Mouse (Mus musculus): Measurements from ENCODE around the gene Rps6kc1. TPM values are rescaled to one million over a fixed set of nuclear protein-coding genes. Genes with fewer than 3 reads are reported as not detected.

The Rps6kc1 gene
- polyA plus RNA-seq, 1 experiment from 2014 or later, result 17.6 TPM

GRCm38 (mm10) chr1:190748937-190749336 lies 162.6 kb downstream of the Rps6kc1 start:
- Histone ChIP-seq H3K27me3 (ENCODE audit: control insufficient read depth, insufficient read depth, low read length) (no peaks in the 10 kb centered on the region), H3K36me3 (replicated peaks; ENCODE audit: control insufficient read depth, insufficient read depth, low read depth, low read length) (no peaks in the 10 kb centered on the region), H3K9me3 (replicated peaks; ENCODE audit: control insufficient read depth, low read length) (no peaks in the 10 kb centered on the region), H3K4me1 (ENCODE audit: control insufficient read depth, insufficient read depth, low read length) (no peaks in the 10 kb centered on the region), H3K9ac (replicated peaks; ENCODE audit: low read length) (no peak overlapping the region), H3K4me3 (ENCODE audit: low read depth, low read length) (no peak overlapping the region), H3K4me2 (ENCODE audit: low read depth, low read length) (no peak overlapping the region), H3K27ac (replicated peaks; ENCODE audit: low read depth, low read length) (no peak overlapping the region)
- WGBS, result 88% methylated on average over 10 of the region's 10 CpGs
- no peak for DNase-seq (ENCODE audit: low spot score)
- no peak for ATAC-seq (replicated peaks; ENCODE audit: insufficient number of reproducible peaks, low FRiP score, low TSS enrichment, low read depth)

- no peaks in the 10 kb centered on the region for H3K4me1 ChIP-seq (ENCODE audit: control insufficient read depth, insufficient read depth, low read length)
- H3K4me2 ChIP-seq (ENCODE audit: low read depth, low read length), result no peak overlapping the region
- H3K9me3 ChIP-seq (replicated peaks; ENCODE audit: control insufficient read depth, low read length), result no peaks in the 10 kb centered on the region
- H3K27ac ChIP-seq (replicated peaks; ENCODE audit: low read depth, low read length), result no peak overlapping the region
- H3K27me3 ChIP-seq (ENCODE audit: control insufficient read depth, insufficient read depth, low read length), result no peaks in the 10 kb centered on the region
- no peak overlapping the region for H3K4me3 ChIP-seq (ENCODE audit: low read depth, low read length)
- ATAC-seq (replicated peaks; ENCODE audit: insufficient number of reproducible peaks, low FRiP score, low TSS enrichment, low read depth) (no peak), DNase-seq (ENCODE audit: low spot score) (no peak)
- no peak overlapping the region for H3K9ac ChIP-seq (replicated peaks; ENCODE audit: low read length)
- H3K36me3 ChIP-seq (replicated peaks; ENCODE audit: control insufficient read depth, insufficient read depth, low read depth, low read length), result no peaks in the 10 kb centered on the region
- WGBS, result 65% methylated on average over 5 of the region's 5 CpGs
These were observed 170.1 kb downstream of the Rps6kc1 start for GRCm38 (mm10) chr1:190741421-190741820.

GRCm38 (mm10) chr1:190732803-190733202 lies 178.8 kb downstream of the Rps6kc1 start:
- H3K4me3 ChIP-seq (ENCODE audit: low read depth, low read length), result no peak overlapping the region
- DNase-seq (ENCODE audit: low spot score) (no peak), ATAC-seq (replicated peaks; ENCODE audit: insufficient number of reproducible peaks, low FRiP score, low TSS enrichment, low read depth) (no peak)
- 76% methylated on average over 6 of the region's 6 CpGs for WGBS
- H3K4me1 ChIP-seq (ENCODE audit: control insufficient read depth, insufficient read depth, low read length), result no peaks in the 10 kb centered on the region; the same call in 1 of the 2 replicates
- no peak overlapping the region for H3K4me2 ChIP-seq (ENCODE audit: low read depth, low read length)
- no peaks in the 10 kb centered on the region for H3K9me3 ChIP-seq (replicated peaks; ENCODE audit: control insufficient read depth, low read length)
- no peak overlapping the region for H3K9ac ChIP-seq (replicated peaks; ENCODE audit: low read length)
- no peaks in the 10 kb centered on the region for H3K27me3 ChIP-seq (ENCODE audit: control insufficient read depth, insufficient read depth, low read length)
- H3K36me3 ChIP-seq (replicated peaks; ENCODE audit: control insufficient read depth, insufficient read depth, low read depth, low read length), result no peaks in the 10 kb centered on the region
- H3K27ac ChIP-seq (replicated peaks; ENCODE audit: low read depth, low read length), result no peak overlapping the region

GRCm38 (mm10) chr1:190729516-190730088 lies 182.0 kb downstream of the Rps6kc1 start:
- Histone ChIP-seq H3K9me3 (replicated peaks; ENCODE audit: control insufficient read depth, low read length) (no peaks in the 10 kb centered on the region), H3K4me2 (ENCODE audit: low read depth, low read length) (no peak overlapping the region), H3K27me3 (ENCODE audit: control insufficient read depth, insufficient read depth, low read length) (no peaks in the 10 kb centered on the region), H3K9ac (replicated peaks; ENCODE audit: low read length) (no peak overlapping the region), H3K4me1 (ENCODE audit: control insufficient read depth, insufficient read depth, low read length) (no peaks in the 10 kb centered on the region; the same call in 1 of the 2 replicates), H3K4me3 (ENCODE audit: low read depth, low read length) (no peak overlapping the region), H3K36me3 (replicated peaks; ENCODE audit: control insufficient read depth, insufficient read depth, low read depth, low read length) (no peaks in the 10 kb centered on the region), H3K27ac (replicated peaks; ENCODE audit: low read depth, low read length) (no peak overlapping the region)
- no peak for ATAC-seq (replicated peaks; ENCODE audit: insufficient number of reproducible peaks, low FRiP score, low TSS enrichment, low read depth)
- DNase-seq (ENCODE audit: low spot score), result no peak
- WGBS, result 77% methylated on average over 7 of the region's 7 CpGs

GRCm38 (mm10) chr1:190728111-190728651 lies 183.4 kb downstream of the Rps6kc1 start:
- H3K36me3 ChIP-seq (replicated peaks; ENCODE audit: control insufficient read depth, insufficient read depth, low read depth, low read length), result no peaks in the 10 kb centered on the region
- WGBS, result 73% methylated on average over 4 of the region's 4 CpGs
- ATAC-seq (replicated peaks; ENCODE audit: insufficient number of reproducible peaks, low FRiP score, low TSS enrichment, low read depth) (no peak), DNase-seq (ENCODE audit: low spot score) (no peak)
- H3K4me1 ChIP-seq (ENCODE audit: control insufficient read depth, insufficient read depth, low read length), result no peaks in the 10 kb centered on the region; the same call in 1 of the 2 replicates
- H3K27me3 ChIP-seq (ENCODE audit: control insufficient read depth, insufficient read depth, low read length), result no peaks in the 10 kb centered on the region
- no peak overlapping the region for H3K9ac ChIP-seq (replicated peaks; ENCODE audit: low read length)
- H3K4me2 ChIP-seq (ENCODE audit: low read depth, low read length), result no peak overlapping the region
- H3K9me3 ChIP-seq (replicated peaks; ENCODE audit: control insufficient read depth, low read length), result no peaks in the 10 kb centered on the region
- H3K27ac ChIP-seq (replicated peaks; ENCODE audit: low read depth, low read length), result no peak overlapping the region
- no peak overlapping the region for H3K4me3 ChIP-seq (ENCODE audit: low read depth, low read length)

- no peak overlapping the region for H3K9ac ChIP-seq (replicated peaks; ENCODE audit: low read length)
- H3K27ac ChIP-seq (replicated peaks; ENCODE audit: low read depth, low read length), result no peak overlapping the region
- ATAC-seq (replicated peaks; ENCODE audit: insufficient number of reproducible peaks, low FRiP score, low TSS enrichment, low read depth) (no peak), DNase-seq (ENCODE audit: low spot score) (no peak)
- no peak overlapping the region for H3K4me3 ChIP-seq (ENCODE audit: low read depth, low read length)
- H3K9me3 ChIP-seq (replicated peaks; ENCODE audit: control insufficient read depth, low read length), result no peaks in the 10 kb centered on the region
- no peak overlapping the region for H3K4me2 ChIP-seq (ENCODE audit: low read depth, low read length)
- H3K36me3 ChIP-seq (replicated peaks; ENCODE audit: control insufficient read depth, insufficient read depth, low read depth, low read length), result no peaks in the 10 kb centered on the region
- H3K4me1 ChIP-seq (ENCODE audit: control insufficient read depth, insufficient read depth, low read length), result no peaks in the 10 kb centered on the region; the same call in 1 of the 2 replicates
- 52% methylated on average over 2 of the region's 2 CpGs for WGBS
- H3K27me3 ChIP-seq (ENCODE audit: control insufficient read depth, insufficient read depth, low read length), result no peaks in the 10 kb centered on the region
These were observed 184.2 kb downstream of the Rps6kc1 start for GRCm38 (mm10) chr1:190727385-190727784.

GRCm38 (mm10) chr1:190724591-190725380 lies 186.8 kb downstream of the Rps6kc1 start:
- no peaks in the 10 kb centered on the region for H3K9me3 ChIP-seq (replicated peaks; ENCODE audit: control insufficient read depth, low read length)
- H3K27ac ChIP-seq (replicated peaks; ENCODE audit: low read depth, low read length), result no peak overlapping the region
- DNase-seq (ENCODE audit: low spot score), result no peak
- whole genome bisulfite sequencing, result 45% methylated on average over 21 of the region's 21 CpGs
- H3K9ac ChIP-seq (replicated peaks; ENCODE audit: low read length), result no peak overlapping the region
- H3K36me3 ChIP-seq (replicated peaks; ENCODE audit: control insufficient read depth, insufficient read depth, low read depth, low read length), result no peaks in the 10 kb centered on the region
- no peak overlapping the region for H3K4me3 ChIP-seq (ENCODE audit: low read depth, low read length)
- H3K27me3 ChIP-seq (ENCODE audit: control insufficient read depth, insufficient read depth, low read length), result no peaks in the 10 kb centered on the region
- no peak overlapping the region for H3K4me2 ChIP-seq (ENCODE audit: low read depth, low read length)
- no peak for ATAC-seq (replicated peaks; ENCODE audit: insufficient number of reproducible peaks, low FRiP score, low TSS enrichment, low read depth)
- no peaks in the 10 kb centered on the region; the same call in 1 of the 2 replicates for H3K4me1 ChIP-seq (ENCODE audit: control insufficient read depth, insufficient read depth, low read length)

GRCm38 (mm10) chr1:190723926-190724430 lies 187.6 kb downstream of the Rps6kc1 start:
- ATAC-seq (replicated peaks; ENCODE audit: insufficient number of reproducible peaks, low FRiP score, low TSS enrichment, low read depth) (no peak), DNase-seq (ENCODE audit: low spot score) (no peak)
- 66% methylated on average over 7 of the region's 7 CpGs for WGBS
- Histone ChIP-seq H3K27ac (replicated peaks; ENCODE audit: low read depth, low read length) (no peak overlapping the region), H3K36me3 (replicated peaks; ENCODE audit: control insufficient read depth, insufficient read depth, low read depth, low read length) (no peaks in the 10 kb centered on the region), H3K9me3 (replicated peaks; ENCODE audit: control insufficient read depth, low read length) (no peaks in the 10 kb centered on the region), H3K4me2 (ENCODE audit: low read depth, low read length) (no peak overlapping the region), H3K27me3 (ENCODE audit: control insufficient read depth, insufficient read depth, low read length) (no peaks in the 10 kb centered on the region), H3K4me1 (ENCODE audit: control insufficient read depth, insufficient read depth, low read length) (no peaks in the 10 kb centered on the region; the same call in 1 of the 2 replicates), H3K9ac (replicated peaks; ENCODE audit: low read length) (no peak overlapping the region), H3K4me3 (ENCODE audit: low read depth, low read length) (no peak overlapping the region)
